Mouse (Mus musculus): Measurements from ENCODE around the gene Ogdhl. TPM values are rescaled to one million over a fixed set of nuclear protein-coding genes. Genes with fewer than 3 reads are reported as not detected.

Gene Ogdhl
- total RNA-seq, 2 experiments from 2014 or later = 70.4 to 86.7 TPM

DNA sequence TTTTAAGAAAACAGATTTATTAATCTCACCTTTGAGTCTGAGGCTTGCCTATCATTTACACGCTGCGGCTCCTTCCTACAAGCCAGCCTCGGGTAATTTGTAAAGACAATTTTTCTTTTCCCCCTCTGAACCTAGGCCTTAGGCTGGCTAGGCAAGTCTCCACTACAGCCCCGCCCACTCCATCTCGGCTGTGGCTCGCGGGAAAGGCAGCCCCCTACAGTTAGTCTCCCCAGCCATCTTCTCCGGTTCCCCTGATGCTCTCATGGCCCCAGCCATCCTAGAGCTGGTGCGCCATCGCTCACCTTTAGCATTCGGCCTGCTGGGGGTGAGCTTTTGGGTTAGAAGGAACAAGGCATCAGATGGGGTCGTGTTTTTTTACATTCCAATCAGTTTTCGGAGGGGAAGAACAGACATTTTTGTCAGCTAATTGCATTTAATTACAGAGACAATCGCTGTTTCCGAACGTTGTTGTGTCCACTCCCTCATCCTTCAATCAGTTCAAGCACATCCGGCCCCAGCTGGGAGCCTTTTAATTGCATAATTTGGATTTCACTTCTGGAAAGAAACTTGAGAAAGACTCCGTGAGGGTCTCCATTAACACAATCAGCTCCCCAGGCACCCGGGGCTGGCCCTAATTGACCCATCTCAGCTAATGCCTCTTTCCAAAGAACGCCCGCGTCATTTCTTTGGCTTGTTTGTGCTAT lies 57.7 kb downstream of the Ogdhl start:
- DNase-seq = no peak

DNA sequence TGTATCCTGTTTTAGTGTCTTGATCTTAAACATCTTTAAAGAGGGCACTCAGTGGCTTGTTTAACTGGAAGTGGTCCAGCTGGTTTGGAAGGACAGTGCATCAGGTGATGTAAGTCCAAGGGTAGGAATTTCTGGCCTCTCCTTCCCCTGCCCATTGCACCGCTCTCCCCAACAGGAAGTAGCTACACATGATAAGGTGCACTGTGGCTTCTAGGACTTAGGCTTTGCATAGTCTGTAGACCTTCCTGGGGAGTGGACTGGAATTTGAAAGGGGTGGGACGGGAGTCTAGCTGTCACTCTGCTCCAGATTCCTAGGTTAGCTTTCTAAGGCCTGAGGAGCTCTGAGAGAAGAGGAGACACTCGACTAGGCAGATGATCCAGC lies 58.3 kb downstream of the Ogdhl start:
- no peak for DNase-seq

DNA sequence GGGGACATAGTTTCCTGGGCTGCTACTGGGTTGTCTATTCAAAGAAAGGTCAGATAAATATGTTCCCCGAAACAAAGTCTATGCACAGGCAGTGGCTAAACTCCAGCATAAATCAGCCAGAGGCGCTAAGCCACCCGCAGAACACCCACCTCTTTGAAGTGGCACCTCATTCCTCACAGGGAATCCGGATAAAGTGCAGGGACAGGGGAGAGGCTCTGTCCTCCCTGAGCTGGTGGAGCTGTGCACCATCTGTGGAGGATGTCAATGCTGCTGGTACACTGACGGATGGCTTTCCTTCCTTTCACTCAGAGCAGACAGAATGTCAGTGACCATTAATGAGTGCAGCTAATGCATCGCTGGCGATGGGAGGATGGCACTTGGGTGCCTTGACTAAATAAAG lies 59.2 kb downstream of the Ogdhl start:
- peak in 1 of 2 experiments; percentile 3 for DNase-seq

DNA sequence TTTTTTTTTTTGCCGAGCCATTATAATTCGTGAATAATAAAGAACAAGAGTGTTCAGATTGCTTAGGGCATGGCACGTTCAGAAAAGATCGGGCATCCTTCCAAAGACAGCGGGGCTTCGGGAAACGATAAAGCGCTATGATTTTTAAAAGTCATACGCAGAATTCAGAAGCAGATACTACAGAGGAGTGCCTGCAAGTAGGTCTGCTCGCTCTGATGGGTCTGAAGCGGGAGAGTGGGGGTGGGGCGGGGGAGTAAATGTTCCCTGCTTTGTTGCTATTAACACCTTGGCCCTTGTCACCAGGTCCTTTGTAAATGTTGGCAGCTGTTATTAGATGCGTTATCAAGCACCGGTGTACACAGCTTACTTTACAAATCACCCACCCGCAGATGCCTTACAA lies 59.8 kb downstream of the Ogdhl start:
- no peak for DNase-seq

DNA sequence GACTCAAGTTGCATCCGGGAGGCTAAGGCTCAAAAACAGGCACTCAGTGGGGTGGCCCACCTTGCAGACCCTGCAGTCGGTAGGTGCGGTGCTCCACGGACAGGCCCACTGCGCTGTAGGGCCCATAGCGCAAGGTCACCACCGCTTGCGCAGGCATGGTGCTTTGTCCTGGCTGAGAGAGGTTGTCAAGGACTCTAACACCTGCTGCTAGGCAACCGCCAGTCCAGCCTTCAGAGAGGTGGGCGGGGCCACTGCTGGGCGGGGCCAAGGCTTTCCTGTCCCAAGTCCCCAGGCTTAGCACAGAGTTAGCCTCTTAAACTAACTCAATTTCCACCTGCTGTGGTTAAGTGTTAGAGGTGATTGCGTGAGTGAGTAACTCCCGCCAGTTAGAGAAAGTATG lies 66.4 kb downstream of the Ogdhl start, which contains the start of gene 1700024G13Rik:
Gene 1700024G13Rik (minus strand): TSS at position 196 of the 400 bp plus-strand sequence.
- peak; percentile 50 to 53 for DNase-seq

Other genes starting within 250 kb of the Ogdhl start
- 10 to 100 TPM; 53.0 to 54.7 TPM for gene Oxnad1, start 236.6 kb upstream of the Ogdhl start, total RNA-seq (2021)
- 10 to 100 TPM; 89.0 to 90.5 TPM for gene Dph3, start 236.3 kb upstream of the Ogdhl start, total RNA-seq (2021)
- gene Msmb, start 180.0 kb upstream of the Ogdhl start, total RNA-seq (2021) = not detected
- 100 to 1,000 TPM; 146 to 149 TPM for gene Ncoa4, start 162.2 kb upstream of the Ogdhl start, total RNA-seq (2021)
- 100 to 1,000 TPM; 205 to 217 TPM for gene Timm23, start 120.1 kb upstream of the Ogdhl start, total RNA-seq (2021)
- 10 to 100 TPM; 17.0 to 18.5 TPM for gene Parg, start 120.1 kb upstream of the Ogdhl start, total RNA-seq (2021)
- not detected for gene 1700024G13Rik, start 66.4 kb downstream of the Ogdhl start, total RNA-seq (2021)
- gene Slc18a3, start 142.8 kb downstream of the Ogdhl start, total RNA-seq (2021) = not detected
- gene Chat, start 144.0 kb downstream of the Ogdhl start, total RNA-seq (2021) = not detected
- 1 to 10 TPM; 3.2 to 3.3 TPM for gene Ercc6, start 191.5 kb downstream of the Ogdhl start, total RNA-seq (2021)

All from heart, adult 18-20 months (tissue).